Mouse (Mus musculus): ENCODE measurements around the gene Fcrla.

GRCm38 (mm10) chr1:170867691-170868105 lies 59.7 kb downstream of the Fcrla start, which contains the start of gene Atf6:
- peak; percentile 91 for TF ChIP-seq POLR2A (IDR thresholded peaks at IDR 0.05; ENCODE audit: low read depth, low read length)
- TF ChIP-seq UBTF (IDR thresholded peaks at IDR 0.05; ENCODE audit: low read depth, low read length): peak; percentile 80; the same call in 1 of the 2 replicates
- no peak for TF ChIP-seq CTCF (conservative IDR thresholded peaks at IDR 0.05 in 1 of 2, IDR thresholded peaks at IDR 0.05 in 1 of 2; ENCODE audit: low read depth in 2 of 2, low read length in 2 of 2)
- peak; percentile 91 for TF ChIP-seq MAX (IDR thresholded peaks at IDR 0.05; ENCODE audit: low read length)
- peak; percentile 89 for TF ChIP-seq MYC (IDR thresholded peaks at IDR 0.05; ENCODE audit: low read depth, low read length)
- TF ChIP-seq POLR2AphosphoS2 (IDR thresholded peaks at IDR 0.05; ENCODE audit: low read depth, low read length): peak; percentile 67; the same call in 1 of the 2 replicates
- peak; percentile 58; the same call in 1 of the 2 replicates for TF ChIP-seq MAZ (IDR thresholded peaks at IDR 0.05; ENCODE audit: low read depth, low read length)
- peak; percentile 78 for TF ChIP-seq ZNF384 (IDR thresholded peaks at IDR 0.05; ENCODE audit: low read depth, low read length)
- peak; percentile 86; the same call in 1 of the 2 replicates for TF ChIP-seq KAT2A (IDR thresholded peaks at IDR 0.05; ENCODE audit: insufficient replicate concordance, low read length)
- TF ChIP-seq JUND (conservative IDR thresholded peaks at IDR 0.05; ENCODE audit: low read depth, low read length): peak; percentile 77
- TF ChIP-seq USF2 (conservative IDR thresholded peaks at IDR 0.05; ENCODE audit: low read depth, low read length): no peak
